Mouse (Mus musculus) E14TG2a.4 (cell line): ENCODE data around the gene Gm20388.

ENCODE experiments used
- CTCF ChIP-seq: conservative IDR thresholded peaks from 2 replicates; pipeline ENCODE4 v1.5.1; 2014; ENCODE audit warnings: low read length
- POU5F1 ChIP-seq: IDR thresholded peaks from 2 replicates; pipeline ENCODE4 v1.6.1; 2014; ENCODE audit warnings: low read length, borderline replicate concordance

DNA sequence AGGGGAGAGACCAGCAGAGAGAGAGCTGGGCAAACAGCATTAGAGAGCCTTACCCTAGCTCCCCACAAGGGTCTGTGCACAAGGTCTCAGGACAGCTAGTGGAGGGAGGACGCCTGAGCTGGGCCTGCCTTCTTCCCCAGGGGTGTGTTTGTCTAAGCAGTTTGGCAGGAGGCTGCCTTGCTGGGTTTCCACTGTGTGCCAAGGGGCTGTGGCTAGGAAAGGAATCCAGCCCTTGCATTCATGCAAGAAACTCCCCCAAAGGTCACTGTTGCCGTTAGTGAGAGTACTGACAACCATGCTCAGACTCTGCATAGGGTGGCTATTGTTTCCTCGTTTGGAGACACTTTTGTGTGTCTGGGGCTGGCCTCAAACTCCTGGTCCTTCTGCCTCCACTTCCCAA, 1055.9 kb downstream of the Gm20388 start:
- TF ChIP-seq CTCF: no peak
- TF ChIP-seq POU5F1: no peak
